Mouse (Mus musculus) WW6 (cell line): ENCODE results near the gene Cbarp.

Experiments
- DNase-seq: peaks from one replicate; pipeline ENCODE4 v3.0.0-alpha.2; 2013; ENCODE audit warnings: low read depth, low spot score

The Cbarp gene

DNA sequence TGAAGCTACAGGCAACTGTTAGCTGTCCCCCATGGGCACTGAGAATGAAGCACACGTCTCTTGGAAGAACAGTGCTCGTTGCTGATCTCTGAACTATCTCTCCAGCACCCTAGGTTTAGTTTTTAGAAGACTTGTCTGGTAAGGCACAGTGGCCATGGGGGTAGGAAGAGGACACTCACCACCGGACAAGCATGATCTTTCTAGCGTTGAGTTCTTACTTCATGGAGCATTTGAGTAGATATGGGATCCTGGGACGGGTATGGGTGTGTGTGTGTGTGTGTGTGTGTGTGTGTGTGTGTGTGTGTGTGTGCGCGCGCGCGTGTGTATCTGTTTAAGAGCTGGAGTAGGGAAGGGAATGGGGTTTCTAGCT lies at the start of gene Cbarp:
Cbarp (minus strand) TSS at position 170 of the 370 bp plus-strand sequence.
- no peak for DNase-seq

DNA sequence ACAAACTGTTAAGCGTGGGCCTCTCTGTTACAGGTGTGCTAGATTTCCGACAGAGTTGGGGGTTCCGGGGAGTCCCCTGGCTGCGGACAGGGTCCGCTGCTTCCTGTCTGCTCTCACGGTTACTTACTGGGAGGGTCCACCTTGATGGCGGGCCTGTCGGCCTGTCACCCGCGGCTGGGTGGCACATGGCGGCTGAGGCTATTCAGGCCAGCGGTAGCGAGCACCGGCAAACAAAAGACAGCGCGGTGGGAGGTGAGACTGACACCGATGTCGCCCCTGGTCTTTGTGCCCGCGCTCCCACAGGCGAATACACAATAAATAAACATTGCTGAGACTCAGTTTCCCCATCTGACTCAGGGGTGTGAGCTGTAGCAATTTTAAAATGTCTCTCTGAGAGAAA lies 49.4 kb upstream of the Cbarp start:
- no peak for DNase-seq

DNA sequence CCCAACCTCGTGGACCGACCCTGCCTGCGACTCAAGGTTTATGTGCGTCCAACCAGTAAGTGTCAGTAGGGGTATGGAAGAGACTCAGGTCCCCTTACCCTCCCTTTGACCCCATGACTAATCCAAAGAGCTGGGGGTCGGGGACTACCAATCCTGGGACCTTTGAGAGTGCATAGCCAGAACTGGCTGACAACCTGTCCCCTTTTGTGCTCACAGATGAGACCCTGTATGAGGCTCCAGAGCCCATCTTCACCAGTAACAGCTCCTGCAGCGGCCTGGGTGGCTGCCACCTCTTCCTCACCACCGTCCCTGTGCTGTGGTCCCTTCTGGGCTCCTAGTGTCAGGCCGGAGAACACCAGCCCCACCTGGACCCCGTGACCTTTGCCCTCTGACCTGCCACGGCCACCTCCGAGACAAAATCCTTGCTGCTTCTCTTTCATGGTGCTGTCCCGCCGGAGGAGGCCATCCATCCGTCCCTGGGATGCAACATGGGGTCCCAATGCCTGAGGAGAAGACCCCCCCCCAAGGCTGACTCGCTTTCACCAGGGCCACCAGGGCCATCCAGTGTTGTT lies 47.9 kb upstream of the Cbarp start:
- no peak for DNase-seq

DNA sequence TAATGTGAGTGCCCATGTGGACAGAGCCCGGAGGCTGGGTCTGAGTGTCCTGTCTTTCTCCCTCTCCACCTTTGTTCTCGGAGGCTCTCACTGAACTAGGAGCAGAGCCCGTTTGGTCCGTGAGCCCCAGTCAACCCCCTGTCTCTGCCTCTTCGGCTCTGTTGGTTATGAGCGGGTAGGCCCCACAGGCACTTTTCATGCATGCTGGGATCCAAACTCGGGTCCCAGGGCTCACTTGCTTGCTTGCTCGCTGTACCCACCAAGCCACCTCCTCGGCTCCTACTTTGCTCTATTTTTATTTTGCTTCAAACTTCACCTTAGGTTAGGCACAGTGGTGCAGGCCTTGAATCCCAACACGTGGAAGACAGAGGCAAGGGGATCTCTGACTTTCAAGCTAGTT lies 47.1 kb upstream of the Cbarp start:
- DNase-seq = no peak

DNA sequence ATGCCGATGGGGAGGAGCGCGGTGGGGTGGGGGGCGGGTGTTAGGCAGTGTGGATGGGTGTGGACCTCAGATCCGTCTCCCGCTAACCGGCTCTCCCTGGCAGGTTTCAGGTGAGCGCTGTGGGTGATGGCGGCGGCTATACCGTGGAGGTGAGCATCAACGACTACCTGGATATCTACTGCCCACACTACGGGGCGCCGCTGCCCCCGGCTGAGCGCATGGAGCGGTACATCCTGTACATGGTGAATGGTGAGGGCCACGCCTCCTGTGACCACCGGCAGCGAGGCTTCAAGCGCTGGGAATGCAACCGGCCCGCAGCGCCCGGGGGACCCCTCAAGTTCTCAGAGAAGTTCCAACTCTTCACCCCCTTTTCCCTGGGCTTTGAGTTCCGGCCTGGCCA lies 46.0 kb upstream of the Cbarp start:
- no peak for DNase-seq

DNA sequence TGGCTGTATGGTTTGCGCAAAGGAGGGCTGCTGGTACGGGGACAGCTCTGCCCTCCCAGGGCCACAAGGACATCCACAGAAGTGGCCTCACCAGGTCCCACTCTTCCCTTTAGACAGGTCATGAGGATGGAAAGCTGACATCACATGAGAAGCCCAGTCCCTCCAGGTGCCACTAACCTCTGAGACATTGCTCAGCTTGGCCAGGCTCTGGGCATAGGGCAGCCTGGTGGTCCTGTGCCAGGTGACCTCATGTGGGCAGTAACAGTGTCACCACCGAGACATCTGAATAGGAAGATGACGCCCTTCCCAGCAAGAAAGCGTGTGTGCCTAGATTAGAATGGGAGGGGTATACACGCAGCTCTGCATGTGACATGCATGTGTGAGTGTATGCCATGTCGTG lies 41.9 kb upstream of the Cbarp start:
- no peak for DNase-seq

DNA sequence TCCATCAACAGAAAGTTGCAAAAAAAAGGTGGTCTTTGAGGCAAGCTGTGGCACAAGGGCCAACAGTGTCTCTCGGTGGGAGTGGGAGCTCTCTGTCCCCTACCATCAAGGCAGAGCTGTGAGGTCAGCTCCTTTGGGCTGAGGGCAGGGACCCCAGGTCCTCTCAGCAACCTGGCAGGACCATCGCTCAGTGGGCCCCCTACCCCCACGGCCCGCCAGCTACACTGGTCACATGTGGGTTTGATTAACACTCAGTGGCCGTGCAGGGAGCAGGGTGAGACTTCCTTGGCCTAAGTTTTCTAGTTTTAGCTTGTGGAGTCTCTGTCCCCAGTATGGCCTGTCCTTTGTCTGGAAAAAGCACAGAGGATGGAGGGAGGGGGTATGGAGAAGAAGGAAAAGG lies 40.2 kb upstream of the Cbarp start:
- no peak for DNase-seq

DNA sequence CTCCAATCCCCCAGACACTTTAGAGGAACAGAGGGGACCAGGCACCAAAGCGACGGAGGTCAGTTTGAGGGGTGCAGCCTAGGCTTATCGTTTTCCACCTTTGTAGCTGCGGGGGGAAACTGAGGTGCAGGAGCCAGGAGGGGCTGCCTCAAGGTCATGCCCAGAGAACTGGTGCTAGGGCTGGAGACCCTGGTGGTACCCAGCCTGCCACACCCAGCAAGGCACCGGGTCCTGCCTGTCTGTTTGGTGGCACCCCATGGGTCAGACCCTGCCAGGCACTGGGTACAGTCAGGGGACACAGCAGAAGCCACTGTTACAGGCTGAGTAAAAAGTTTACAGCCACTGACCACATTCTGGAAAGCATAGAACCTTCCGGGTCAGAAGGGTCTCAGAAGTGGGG lies 39.7 kb upstream of the Cbarp start:
- no peak for DNase-seq

DNA sequence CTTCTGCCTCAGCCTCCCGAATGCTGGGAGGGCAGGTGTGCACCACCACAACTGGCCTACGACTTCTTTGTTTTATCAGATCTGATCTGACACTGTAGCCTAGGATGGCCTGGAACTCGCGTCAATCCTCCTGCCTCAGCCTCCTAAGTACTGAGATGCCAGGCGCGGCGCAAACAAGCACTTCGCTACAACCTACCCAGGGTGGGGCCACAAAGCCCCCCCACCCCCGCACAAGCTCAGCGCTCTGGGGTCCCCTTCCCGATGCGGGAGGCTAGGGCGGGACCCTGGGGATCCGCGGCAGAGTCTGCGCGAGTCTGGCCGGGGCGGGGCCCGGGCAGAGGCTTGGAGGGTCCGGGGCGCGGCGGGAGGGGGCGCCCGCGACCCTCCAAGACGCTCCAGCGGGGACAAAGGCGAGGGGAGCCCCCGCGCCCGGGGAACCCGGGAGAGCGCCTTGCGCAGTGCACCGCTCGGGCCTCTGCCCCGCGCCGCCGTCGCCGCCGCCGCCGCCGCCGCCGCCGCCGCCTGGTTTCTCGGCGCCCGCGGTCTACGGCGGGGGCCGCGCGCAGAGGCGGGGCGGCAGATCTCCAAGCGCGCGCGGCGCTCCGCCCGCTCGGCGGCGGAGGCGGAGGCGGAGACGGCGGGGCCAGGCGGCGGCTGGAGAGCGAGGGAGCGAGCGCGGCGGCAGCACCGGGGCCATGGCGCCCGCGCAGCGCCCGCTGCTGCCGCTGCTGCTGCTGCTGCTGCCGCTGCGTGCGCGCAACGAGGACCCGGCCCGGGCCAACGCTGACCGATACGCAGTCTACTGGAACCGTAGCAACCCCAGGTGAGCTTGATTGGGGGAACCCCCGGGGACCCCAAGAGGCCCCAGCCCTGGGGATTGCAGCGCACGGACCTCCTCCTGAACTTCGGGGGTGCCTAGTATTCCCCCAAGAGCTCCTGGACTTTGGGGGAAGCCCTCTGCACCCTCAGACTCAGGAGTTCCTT lies 38.7 kb upstream of the Cbarp start, which contains the start of gene Efna2:
Efna2 (plus strand) TSS at position 415 of the 984 bp plus-strand sequence.
- no peak for DNase-seq

DNA sequence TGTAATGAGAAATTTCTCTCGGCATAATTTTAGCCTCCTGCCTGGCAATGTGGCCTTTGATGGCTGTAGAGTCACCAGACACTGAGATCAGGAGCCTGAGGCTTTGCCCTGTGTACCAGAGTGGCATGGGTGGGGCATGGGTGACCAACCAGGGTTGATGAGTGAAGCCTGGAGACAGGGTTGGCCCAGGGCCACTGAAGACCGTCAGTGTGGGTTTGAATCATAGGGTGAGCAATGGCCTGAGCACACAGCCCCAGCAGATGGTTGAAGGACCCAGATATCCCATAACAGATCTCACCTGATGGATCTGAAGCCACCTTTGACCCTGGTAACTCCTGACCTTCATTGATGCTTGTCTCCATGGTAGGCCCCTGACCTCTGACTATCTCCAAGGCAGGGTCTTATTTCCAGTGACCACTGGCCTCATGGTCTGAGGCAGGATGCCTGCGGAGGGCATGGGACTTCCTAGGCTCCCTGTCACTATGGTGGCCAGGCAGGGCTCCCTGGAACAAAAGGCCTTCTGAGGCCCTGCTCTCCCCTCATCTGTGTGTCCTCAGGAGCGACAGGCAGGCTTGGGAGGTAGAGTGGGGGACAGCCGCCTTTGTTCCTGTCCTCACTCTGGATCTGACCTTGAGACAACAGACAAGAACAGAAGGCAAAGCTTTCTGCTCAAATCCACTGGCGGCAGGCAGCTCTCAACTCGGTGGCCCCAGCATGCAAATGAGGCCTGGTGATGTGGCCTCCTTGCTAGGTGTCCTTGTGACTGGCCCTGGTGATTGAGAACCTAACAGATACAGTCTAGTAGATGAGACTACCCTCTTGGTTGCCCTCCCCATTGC lies 37.0 kb upstream of the Cbarp start:
- no peak for DNase-seq

DNA sequence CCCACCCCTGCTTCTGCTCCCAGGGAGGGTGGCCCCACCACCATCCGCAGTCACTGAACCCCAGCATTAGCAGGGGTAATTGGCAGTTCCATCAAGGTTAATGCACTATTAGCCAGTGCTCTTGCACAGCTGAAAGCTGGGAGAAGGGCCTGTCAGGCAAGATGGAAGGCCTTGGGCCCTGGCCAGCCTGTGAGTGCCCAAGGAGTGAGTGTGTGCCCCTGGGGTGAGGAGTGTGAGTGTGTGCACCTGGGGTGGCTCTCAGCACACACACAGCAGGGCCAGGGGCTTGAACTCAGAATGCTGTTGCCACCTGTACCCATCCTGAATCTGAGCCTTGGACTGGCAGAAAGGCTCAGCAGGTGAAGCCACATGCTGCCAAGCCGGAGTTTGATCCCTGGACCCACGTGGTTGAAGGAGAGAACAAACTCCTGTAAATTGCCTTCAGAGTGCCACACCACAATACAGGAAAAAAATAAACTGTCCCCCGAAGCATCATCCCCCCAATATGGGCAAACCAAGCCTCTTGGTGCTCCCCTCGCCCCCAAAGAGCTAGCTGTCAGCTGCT lies 35.7 kb upstream of the Cbarp start:
- no peak for DNase-seq

DNA sequence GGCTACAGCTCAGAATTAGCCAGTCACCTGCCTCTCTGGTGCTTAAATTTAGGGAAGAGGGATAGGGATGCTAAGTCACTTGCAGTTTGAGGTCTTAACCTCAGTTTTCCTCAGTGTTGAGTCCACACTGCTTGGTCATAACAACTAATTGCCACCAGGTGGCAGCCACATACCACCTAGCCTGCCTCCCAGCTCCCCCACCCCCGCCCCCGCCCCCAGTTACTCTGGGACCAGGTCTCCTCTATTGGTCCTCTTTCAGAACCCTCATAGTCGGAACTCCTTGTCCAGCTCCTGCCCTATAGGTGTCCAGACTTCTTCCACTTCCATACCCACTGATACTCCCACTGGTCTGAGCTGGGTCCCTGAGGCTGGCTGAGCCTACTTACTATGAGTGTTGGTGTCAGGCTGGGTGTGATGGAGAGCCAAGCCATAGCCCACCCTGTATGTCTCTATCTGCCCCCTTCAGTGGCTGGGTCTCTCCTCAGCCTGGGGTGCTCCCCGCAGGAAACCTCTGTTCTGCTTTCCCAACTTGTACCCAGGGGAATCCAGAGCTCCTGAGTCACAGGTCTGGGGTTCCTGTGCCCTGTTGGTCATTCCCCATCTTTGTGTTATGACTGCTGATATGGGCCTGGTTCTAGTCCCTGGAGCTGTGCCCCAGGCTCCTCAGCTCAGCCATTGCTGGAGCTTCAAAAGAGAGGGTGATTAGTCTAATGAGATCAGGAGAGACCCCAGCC lies 35.1 kb upstream of the Cbarp start:
- no peak for DNase-seq

DNA sequence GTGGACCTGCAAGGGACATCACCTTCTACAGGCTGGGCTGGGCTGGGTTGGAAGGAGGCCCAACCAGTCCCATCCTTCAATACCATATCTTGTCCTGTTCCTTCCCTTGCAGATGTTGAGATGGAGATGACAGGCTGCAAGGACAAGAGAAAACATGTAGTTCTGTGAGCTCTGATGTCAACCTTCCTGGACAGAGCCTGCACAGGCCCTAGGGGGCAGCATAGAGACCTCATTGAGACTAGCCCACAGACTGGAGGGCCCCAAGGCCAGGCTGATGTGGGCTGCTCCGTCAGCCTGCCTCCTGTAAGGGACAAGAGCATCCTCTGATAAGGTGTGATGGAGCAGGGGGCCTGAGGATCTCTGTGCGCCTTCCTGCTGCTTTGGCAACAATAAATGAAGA lies 34.1 kb upstream of the Cbarp start:
- DNase-seq = no peak

DNA sequence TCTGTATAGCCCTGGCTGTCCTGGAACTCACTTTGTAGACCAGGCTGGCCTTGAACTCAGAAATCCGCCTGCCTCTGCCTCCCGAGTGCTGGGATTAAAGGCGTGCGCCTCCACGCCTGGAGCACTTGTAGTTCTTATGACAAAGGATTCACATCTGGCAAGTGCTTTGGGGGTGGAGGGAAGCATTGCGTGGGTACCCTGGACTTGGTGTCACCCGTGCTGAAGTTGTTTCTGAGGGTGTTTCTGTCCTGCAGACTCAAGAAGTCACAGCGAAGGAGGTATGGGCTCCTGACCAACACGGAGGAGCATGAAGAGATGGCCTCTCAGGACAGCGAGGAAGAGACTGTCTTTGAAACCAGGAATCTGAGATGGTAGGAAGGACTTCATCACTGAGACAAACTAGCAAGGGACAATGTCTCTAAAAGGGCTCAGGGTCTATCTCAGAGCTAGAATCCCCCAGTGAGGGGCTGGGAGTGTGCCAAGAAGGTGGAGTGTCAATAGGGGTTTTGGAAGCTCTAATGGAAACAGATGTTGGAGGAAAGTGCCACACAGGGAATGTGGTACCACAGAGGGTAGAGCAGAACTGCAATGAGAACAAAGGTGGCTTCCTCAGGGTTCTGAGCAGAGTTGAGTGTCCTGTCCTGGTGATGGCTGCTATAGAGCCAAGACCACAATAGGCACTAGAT lies 33.5 kb upstream of the Cbarp start:
- DNase-seq = no peak

DNA sequence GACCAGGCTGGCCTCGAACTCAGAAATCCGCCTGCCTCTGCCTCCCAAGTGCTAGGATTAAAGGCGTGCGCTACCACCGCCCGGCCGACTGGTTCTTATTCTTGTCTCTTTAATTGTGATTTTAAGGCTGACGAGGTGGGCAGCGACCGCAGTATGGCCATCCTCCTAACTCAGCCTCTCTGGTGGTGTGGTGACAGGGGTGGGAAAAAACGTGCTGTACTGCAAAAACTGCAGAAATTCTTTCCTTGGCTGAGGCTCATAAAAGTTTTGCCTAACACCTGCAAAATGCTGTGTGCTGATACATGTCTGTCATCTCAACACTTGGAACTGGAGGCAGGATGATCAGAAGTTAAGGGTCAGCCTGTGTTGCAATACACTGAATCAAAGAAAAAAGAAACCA lies 32.7 kb upstream of the Cbarp start:
- DNase-seq = no peak

DNA sequence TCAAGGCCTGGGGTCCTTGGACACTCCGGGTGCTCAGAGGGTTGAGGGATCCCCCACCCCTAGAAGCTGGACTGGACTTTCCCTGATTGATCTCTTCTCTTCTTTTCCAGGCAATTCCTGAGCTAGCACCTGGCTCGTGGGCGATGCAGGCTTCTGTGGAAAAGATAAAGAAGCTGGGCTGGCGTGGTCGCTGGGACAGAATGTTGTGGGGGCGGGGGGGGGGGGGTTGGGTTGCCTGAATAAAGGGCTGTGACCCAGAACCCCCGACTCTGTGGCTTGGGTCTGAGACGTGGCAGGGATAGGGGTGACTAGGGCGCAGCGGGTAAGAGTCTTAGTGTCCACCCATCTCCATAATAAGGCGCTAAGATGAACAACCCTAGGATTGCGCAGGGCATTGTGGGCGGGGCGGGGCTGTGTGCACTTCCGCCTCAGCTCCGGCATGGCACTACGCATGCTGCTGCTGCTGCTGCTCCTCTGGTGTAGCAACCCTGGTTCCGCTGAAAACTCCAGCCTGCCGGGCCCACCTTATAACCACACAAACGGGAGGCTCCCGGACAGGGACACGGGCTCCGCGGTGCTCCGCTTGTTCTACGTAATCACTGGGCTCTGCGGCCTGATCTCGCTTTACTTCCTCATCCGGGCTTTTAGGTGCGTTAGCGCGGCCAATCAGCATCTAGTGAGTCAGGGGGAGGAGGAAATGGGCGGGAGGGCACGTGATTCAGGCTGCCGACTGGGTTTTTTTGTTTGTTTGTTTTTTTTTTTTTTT lies 32.1 kb upstream of the Cbarp start, which contains the start of gene 1600002K03Rik:
1600002K03Rik (plus strand) TSS at position 418 of the 766 bp plus-strand sequence.
- no peak for DNase-seq

DNA sequence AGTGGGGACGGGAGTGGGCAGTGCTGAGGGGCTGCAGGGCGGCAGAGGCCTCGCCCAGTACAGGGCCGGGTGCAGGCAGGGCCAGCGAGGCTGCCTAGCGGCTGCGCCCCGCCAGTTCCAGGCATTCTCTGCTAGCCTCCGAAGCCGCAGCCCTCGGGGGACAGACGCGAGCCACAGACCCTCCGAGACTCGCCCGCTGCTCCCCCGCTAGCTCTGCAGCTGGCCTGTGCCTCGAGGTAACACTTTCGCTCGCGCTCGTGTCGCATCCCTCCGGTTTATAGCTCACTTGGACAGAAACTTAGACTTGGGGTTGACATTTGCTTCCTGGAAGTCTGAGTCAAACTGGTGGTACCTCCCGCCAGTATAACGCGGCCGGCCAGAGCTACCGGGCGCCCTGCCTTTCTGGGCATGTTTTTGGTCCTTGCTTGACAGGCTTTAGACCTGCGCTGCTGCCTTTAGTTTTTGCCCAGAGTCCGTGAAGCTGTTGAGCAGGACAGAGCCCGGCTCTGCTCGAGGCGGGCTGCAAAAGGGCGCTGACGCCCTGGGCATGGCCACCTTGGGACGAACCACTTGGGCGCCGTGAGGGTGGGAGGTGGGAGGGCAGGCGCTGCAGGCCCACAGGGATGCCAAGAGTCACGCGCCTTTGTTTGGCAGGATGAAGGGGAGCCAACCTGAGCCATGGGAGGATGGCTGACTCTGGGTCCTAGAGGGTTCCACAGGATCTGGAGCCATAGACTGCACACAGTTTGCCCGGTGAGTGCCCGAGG lies 31.3 kb upstream of the Cbarp start:
- DNase-seq = no peak

DNA sequence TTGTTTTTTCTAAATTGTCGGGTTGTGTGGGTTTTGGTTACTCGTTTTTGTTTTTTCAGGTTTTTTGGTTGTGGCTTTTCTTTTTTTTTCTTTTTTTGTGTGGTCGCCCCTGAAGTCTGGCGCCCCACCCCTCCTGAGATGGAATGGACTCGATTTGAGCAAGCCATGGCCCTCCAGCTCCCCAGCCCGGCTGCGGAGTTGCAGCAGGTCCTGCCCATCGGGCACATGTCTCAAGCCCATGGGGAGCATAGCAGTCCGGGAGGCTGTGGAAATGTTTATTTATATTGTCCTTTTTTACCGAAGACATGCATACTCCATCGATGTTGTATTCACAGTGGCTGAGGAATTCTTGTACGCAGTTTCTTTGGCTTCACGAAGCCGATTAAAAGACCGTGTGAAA lies 30.6 kb upstream of the Cbarp start:
- DNase-seq = no peak

DNA sequence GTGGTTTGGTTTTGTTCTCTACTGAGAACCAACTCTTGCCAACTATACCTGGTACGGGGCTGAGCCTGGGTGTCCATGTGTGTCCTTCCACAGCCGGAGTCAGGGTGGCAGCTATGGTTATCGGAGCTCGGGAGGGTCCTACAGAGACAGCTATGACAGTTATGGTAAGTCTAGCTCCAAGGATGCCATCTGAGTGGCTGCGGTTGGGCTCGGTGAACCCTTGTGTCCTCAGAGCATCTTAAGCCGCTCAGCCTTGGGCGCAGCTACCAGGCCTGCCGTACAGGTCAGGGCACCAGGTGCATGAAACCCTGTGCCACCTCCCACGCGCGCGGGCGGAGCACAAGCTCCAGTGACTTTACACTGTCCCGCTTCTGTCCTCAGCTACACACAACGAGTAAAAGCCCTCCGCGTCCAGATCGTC lies 30.0 kb upstream of the Cbarp start:
- DNase-seq = no peak
